Comparison of ENCODE assay signal across 9 mouse cellular contexts in the genomic region with DNA sequence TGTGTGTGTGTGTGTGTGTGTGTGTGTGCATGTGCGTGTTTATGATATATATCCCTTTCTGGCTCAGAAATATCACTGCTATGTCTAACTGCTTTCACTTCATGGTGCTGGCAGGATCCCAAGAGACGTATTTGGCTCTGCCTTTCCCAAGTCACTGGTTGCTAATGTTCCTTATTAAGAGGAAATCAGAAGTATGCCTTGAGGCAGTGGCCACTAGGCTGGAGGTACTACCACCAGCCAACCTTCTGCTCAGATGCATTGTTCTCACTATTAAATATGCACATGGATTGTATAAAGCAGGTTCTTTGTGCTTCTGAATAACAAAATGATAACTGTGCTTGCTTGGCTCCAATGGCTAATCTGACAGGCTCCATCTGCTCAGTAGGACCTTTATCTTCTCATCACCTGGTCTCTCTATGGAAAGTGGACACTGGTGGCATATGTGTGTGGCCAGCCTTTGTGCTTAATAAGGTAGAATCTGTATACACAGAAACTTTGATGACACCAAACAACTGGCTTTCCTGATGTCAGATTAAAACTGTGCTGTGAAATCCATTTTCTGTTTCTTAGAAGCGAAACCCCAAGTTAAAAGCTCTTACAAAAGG.
DNase-seq lines count a peak whose midpoint lies in the region; ATAC-seq and TF ChIP-seq lines count a peak whose summit lies in the region.
"Had no signal": no experiment of that assay in that cellular context is flagged by ENCODE, and none has a peak within 500 bp of the region (broad histone marks: within the 10 kb centered on the region; RNA-seq: fewer than 3 reads in every experiment).

No protein-coding gene starts in this region.

- no peaks in the 10 kb centered on the region for H3K4me1 ChIP-seq in heart, embryonic 10.5 days
- H3K4me1 ChIP-seq in midbrain, embryonic 13.5 days (replicated peaks) = peaks cover 15% of the 10 kb centered on the region; the same call in 1 of the 2 replicates
- H3K4me1 ChIP-seq in midbrain, embryonic 11.5 days (ENCODE audit: control insufficient read depth, insufficient read depth, low read length) = no peaks in the 10 kb centered on the region
- no peaks in the 10 kb centered on the region for H3K4me1 ChIP-seq in hindbrain, embryonic 12.5 days
- H3K4me1 ChIP-seq: liver, embryonic 13.5 days had no signal

- H3K36me3 ChIP-seq in heart, embryonic 10.5 days = no peaks in the 10 kb centered on the region
- H3K36me3 ChIP-seq in midbrain, embryonic 13.5 days = no peaks in the 10 kb centered on the region
- no peaks in the 10 kb centered on the region for H3K36me3 ChIP-seq in midbrain, embryonic 11.5 days (ENCODE audit: control insufficient read depth, insufficient read depth, low read length)
- H3K36me3 ChIP-seq in hindbrain, embryonic 12.5 days = no peaks in the 10 kb centered on the region
- H3K36me3 ChIP-seq in myocyte (ENCODE audit: control insufficient read depth, insufficient read depth) = no peaks in the 10 kb centered on the region
- H3K36me3 ChIP-seq: liver, embryonic 13.5 days had no signal

- no peak overlapping the region for H3ac ChIP-seq in myocyte (ENCODE audit: control insufficient read depth, insufficient read length)

- no peak overlapping the region for H3K4me2 ChIP-seq in midbrain, embryonic 13.5 days (replicated peaks)
- no peak overlapping the region for H3K4me2 ChIP-seq in midbrain, embryonic 11.5 days
- H3K4me2 ChIP-seq in hindbrain, embryonic 12.5 days (replicated peaks) = no peak overlapping the region
- peak overlapping the region; percentile 29 for H3K4me2 ChIP-seq in myocyte (ENCODE audit: low read depth)
- H3K4me2 ChIP-seq: liver, embryonic 13.5 days had no signal

- H3K4me3 ChIP-seq in heart, embryonic 10.5 days = no peak overlapping the region
- H3K4me3 ChIP-seq in midbrain, embryonic 13.5 days (replicated peaks) = no peak overlapping the region
- H3K4me3 ChIP-seq in midbrain, embryonic 11.5 days (ENCODE audit: low read depth, low read length) = no peak overlapping the region
- H3K4me3 ChIP-seq in hindbrain, embryonic 12.5 days = no peak overlapping the region
- H3K4me3 ChIP-seq in myocyte = no peak overlapping the region
- H3K4me3 ChIP-seq: liver, embryonic 13.5 days had no signal

- no peaks in the 10 kb centered on the region for H3K79me2 ChIP-seq in myocyte (ENCODE audit: control insufficient read depth, insufficient read depth)

- no peaks in the 10 kb centered on the region for H3K9me3 ChIP-seq in heart, embryonic 10.5 days
- H3K9me3 ChIP-seq in midbrain, embryonic 13.5 days = no peaks in the 10 kb centered on the region
- no peaks in the 10 kb centered on the region for H3K9me3 ChIP-seq in midbrain, embryonic 11.5 days (ENCODE audit: control insufficient read depth, low read length)
- no peaks in the 10 kb centered on the region for H3K9me3 ChIP-seq in hindbrain, embryonic 12.5 days (replicated peaks)
- H3K9me3 ChIP-seq: liver, embryonic 13.5 days had no signal

- DNase-seq in heart, postnatal 4 days = peak; percentile 13
- no peak for DNase-seq in heart, embryonic 10.5 days (ENCODE audit: low spot score)
- DNase-seq in midbrain, embryonic 11.5 days (ENCODE audit: low spot score, missing footprints) = no peak
- DNase-seq: liver, embryonic 13.5 days; thymus, postnatal 36 days had no signal

- no peak for TF ChIP-seq POLR2A in myocyte (IDR thresholded peaks at IDR 0.05; ENCODE audit: insufficient read length, low read depth)

- WGBS in heart, embryonic 10.5 days = 82% methylated on average over 3 of the region's 3 CpGs
- WGBS in midbrain, embryonic 13.5 days = 42% methylated on average over 2 of the region's 3 CpGs
- 75% methylated on average over 3 of the region's 3 CpGs for WGBS in midbrain, embryonic 11.5 days
- 76% methylated on average over 3 of the region's 3 CpGs for WGBS in hindbrain, embryonic 12.5 days

- no peak overlapping the region for H3K9ac ChIP-seq in midbrain, embryonic 13.5 days (replicated peaks)
- no peak overlapping the region for H3K9ac ChIP-seq in midbrain, embryonic 11.5 days (ENCODE audit: low read length)
- no peak overlapping the region for H3K9ac ChIP-seq in hindbrain, embryonic 12.5 days
- H3K9ac ChIP-seq: liver, embryonic 13.5 days had no signal

- ATAC-seq in midbrain, embryonic 13.5 days = peak; percentile 73
- no peak; the same call in 1 of the 2 replicates for ATAC-seq in midbrain, embryonic 11.5 days (ENCODE audit: low FRiP score)
- ATAC-seq in hindbrain, embryonic 12.5 days (ENCODE audit: low FRiP score) = peak; percentile 54
- ATAC-seq in megakaryocyte, adult 5-6 weeks (ENCODE audit: poor library complexity, severe bottlenecking) = no peak

- no peaks in the 10 kb centered on the region for H3K27me3 ChIP-seq in heart, embryonic 10.5 days (ENCODE audit: insufficient read depth, poor library complexity, severe bottlenecking)
- H3K27me3 ChIP-seq in midbrain, embryonic 13.5 days = no peaks in the 10 kb centered on the region
- no peaks in the 10 kb centered on the region for H3K27me3 ChIP-seq in midbrain, embryonic 11.5 days (ENCODE audit: control insufficient read depth, insufficient read depth, low read length)
- no peaks in the 10 kb centered on the region for H3K27me3 ChIP-seq in hindbrain, embryonic 12.5 days
- no peaks in the 10 kb centered on the region for H3K27me3 ChIP-seq in myocyte (ENCODE audit: control insufficient read depth, insufficient read depth, insufficient read length)
- H3K27me3 ChIP-seq: liver, embryonic 13.5 days had no signal

- H3K27ac ChIP-seq in heart, embryonic 10.5 days = no peak overlapping the region
- peak overlapping the region; percentile 70; the same call in 1 of the 2 replicates for H3K27ac ChIP-seq in midbrain, embryonic 13.5 days
- H3K27ac ChIP-seq in midbrain, embryonic 11.5 days (ENCODE audit: low read depth, low read length) = no peak overlapping the region
- H3K27ac ChIP-seq in hindbrain, embryonic 12.5 days = no peak overlapping the region
- H3K27ac ChIP-seq: liver, embryonic 13.5 days had no signal

TF ChIP-seq in myocyte, 11 proteins besides CTCF, POLR2A, EP300 and RAD21:
- TF ChIP-seq CEBPB (IDR thresholded peaks at IDR 0.05; ENCODE audit: insufficient read depth, poor library complexity, severe bottlenecking) (no peak), REST (IDR thresholded peaks at IDR 0.05; ENCODE audit: insufficient read depth, insufficient read length) (no peak), E2F4 (IDR thresholded peaks at IDR 0.05; ENCODE audit: insufficient read depth) (no peak), USF1 (IDR thresholded peaks at IDR 0.05; ENCODE audit: low read depth) (no peak), MYOD1 (IDR thresholded peaks at IDR 0.05; ENCODE audit: control insufficient read depth in 1 of 3, insufficient read length in 2 of 3, low read depth in 2 of 3) (no peak), MYOG (IDR thresholded peaks at IDR 0.05; ENCODE audit: control insufficient read depth in 1 of 3, insufficient read depth in 1 of 3, insufficient read length in 2 of 3, low read depth in 2 of 3) (no peak), TCF12 (IDR thresholded peaks at IDR 0.05; ENCODE audit: insufficient read depth, poor library complexity, severe bottlenecking) (no peak), TCF3 (IDR thresholded peaks at IDR 0.05; ENCODE audit: insufficient read length, low read depth) (no peak), POLR2AphosphoS2 (IDR thresholded peaks at IDR 0.05; ENCODE audit: insufficient read length, low read depth) (no peak), MAX (IDR thresholded peaks at IDR 0.05; ENCODE audit: low read depth) (no peak), SRF (IDR thresholded peaks at IDR 0.05; ENCODE audit: control insufficient read depth, insufficient read length, low read depth) (no peak)
TF ChIP-seq in myocyte: peak in this region for 0.

Comparison
In these comparisons a context has a peak if more than half of its experiments do, and no peak if none do; other contexts are left out.
1. ATAC-seq: peak in midbrain, embryonic 13.5 days (single experiment) and hindbrain, embryonic 12.5 days (single experiment); none in midbrain, embryonic 11.5 days (single experiment) and megakaryocyte, adult 5-6 weeks (single experiment).